Mouse (Mus musculus) activated CD4-positive, CD25-positive, alpha-beta regulatory T cell, adult 4 months (primary cell): ENCODE measurements around the gene Hoxc4. TPM values are rescaled to one million over a fixed set of nuclear protein-coding genes. Genes with fewer than 3 reads are reported as not detected.

Source experiments
- ATAC-seq: one replicate; pipeline ENCODE4 v1.8.0; 2017
- polyA plus RNA-seq, 2 experiments: library from polyadenylated mRNA; unstranded; fragments of 100-300 nt; shearing (Covaris generic); gene quantifications; one replicate each; pipeline ENCODE4 v1.2.1; 2017

Gene Hoxc4
- polyA plus RNA-seq, 2 experiments from 2014 or later = not detected

- no peak for ATAC-seq
Measured at GRCm38 (mm10) chr15:103014166-103015008, 4.3 kb upstream of the Hoxc4 start.

GRCm38 (mm10) chr15:103015009-103015399 lies 3.7 kb upstream of the Hoxc4 start:
- ATAC-seq = no peak

DNA sequence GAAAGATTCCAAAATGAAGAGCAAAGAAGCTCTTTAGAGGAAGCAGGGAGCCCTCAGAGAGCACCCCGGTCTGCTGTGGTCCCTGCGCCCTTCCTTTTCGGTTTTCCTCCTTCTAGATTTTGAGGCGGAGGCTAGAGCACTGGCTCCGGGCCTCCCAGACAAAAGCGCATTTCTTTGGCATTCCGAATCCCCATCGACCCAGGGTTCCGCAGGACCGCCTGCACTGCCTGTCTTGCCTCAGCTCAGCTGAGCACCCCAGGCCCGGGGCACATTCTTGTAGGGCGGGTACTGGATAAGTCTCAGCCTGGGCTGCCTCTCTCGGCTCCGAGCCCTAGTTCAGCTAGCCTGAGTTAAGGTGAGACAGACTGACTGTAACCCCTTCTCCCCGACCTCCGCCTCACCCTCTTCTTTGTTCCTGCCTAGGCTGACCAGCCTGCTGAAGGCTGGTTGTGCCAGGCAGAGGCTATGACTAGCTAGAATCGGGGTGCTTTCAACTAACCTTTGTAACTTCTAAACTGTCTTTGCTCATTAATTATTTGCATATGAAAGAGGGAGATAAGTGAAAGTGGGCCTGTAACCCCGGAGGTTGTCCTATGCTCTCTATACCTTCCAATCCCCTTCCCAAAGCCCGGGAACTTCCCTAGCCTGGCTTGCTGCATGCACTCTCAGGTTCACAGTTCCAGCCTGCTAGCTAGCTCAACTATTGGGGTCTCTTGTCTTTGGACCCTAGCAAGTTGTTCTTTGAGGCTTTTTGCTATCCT lies 3.1 kb upstream of the Hoxc4 start:
- no peak for ATAC-seq

DNA sequence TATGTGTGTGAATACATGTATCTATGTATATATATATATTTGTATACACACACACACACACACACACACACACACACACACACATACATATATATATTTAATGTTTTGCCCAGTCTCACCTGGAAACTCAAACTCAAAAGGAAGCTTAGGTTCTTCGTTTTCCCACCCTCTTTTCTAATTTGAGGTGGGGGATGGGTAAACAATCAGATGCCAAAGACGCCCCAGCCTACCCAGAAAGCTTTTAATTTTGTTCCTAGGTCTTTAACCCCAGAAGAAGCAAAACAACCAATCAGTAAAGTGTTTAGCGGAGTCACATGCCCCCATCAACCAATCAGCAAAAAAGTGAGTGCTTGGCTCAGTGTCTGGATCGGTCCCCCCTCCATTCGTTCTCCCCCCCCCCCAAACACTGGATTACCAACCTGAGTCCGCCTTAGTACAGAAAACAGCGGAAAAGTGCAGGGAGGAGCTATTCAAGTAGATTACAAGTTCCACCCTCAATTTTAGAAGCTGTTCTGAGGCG lies 2.2 kb downstream of the Hoxc4 start:
- no peak for ATAC-seq

GRCm38 (mm10) chr15:103021544-103021943 lies 2.8 kb downstream of the Hoxc4 start:
- no peak for ATAC-seq

GRCm38 (mm10) chr15:103024131-103024530 lies 5.4 kb downstream of the Hoxc4 start:
- ATAC-seq = no peak

- no peak for ATAC-seq
Measured at GRCm38 (mm10) chr15:103027266-103028235, 8.8 kb downstream of the Hoxc4 start.

DNA sequence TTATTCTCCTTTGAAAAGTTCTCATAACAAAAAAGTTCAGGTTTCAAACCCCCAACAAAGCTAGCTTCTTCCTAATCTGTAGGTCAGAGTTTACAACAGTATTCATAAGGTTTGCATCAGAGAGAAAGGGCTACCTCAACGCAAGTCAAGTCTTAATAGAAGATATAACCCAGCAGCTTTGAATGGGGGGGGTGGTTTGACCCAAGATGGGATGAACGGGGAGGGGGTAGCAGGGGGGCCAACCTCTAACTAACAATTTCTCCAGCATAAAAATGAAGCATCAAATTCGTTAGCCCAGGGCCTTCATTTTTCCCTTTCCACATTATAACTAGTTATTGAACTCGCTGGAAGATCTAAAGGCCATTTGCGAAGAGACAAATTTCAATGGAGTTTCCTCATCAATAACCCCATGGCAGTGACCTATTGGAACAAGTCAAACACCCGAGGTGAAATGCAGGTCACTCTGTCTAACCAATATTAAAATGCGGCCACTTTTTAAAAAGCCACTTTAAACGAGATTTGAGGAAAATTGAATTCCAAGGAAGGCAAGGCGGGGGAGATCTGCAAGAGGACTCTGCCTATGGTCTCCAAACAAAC lies 10.3 kb downstream of the Hoxc4 start:
- no peak for ATAC-seq

DNA sequence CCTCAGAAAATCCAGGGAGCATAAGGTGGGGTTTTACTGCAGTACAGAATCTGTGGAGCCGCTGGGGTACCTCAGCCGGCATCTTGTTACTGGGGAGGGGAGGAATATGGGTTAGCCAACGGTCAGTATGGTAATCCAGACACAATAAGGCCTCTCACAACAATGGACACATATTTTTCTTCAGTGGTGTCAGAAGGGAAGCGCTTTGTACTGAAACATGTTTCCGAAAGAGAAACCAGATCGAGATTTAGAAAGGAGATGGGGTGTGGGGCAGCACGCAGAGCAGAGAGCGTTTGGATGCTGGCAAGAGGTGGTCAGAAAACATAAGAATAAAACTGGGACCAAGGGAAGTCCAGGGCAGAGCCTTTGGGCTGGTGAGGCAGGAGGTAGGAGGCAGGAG lies 11.4 kb downstream of the Hoxc4 start:
- ATAC-seq = no peak

GRCm38 (mm10) chr15:103032167-103032566 lies 13.4 kb downstream of the Hoxc4 start:
- no peak for ATAC-seq

DNA sequence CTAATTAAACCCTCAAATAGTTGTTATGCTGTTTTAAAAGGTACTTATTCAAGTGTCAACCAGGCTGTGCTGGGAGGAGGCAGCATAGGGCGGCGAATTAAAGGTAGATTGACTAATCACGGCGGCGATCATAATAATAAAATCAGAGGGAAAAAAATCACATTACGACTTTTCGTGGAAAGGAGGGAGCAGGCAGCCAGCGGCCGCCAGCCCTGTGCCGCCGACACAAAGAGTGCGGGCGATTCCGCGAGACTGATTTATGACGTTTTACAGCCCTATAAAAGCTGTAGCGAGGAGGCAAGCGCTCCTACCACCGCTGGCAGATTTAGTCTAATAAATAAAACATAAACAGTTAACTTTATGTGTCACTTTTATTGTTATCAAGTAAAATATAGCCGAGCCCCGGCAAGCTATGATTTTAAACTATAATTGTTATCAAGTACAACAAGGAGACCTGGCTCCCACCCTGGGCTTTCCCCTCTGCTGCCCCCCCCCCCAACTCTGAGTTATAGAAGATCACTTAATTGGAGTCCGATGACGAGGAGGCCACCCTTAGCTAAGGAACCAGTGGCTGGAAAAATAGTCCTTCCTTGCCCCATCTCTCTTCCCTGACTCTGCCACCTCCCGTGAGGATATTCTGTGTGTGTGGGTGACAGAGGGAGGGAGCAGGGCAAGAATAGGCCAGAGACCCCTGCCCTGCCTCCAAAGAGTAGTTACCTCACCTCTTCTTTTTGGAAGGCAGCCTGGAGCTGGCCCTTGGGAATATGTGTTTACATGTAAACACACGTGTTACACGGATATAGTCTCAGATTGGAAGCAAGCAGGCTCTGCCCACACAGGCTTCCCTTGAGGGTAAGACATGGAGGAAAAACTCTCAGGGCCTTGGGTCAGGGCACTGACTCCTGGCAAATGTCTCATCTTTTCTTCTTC lies 14.2 kb downstream of the Hoxc4 start:
- no peak for ATAC-seq

DNA sequence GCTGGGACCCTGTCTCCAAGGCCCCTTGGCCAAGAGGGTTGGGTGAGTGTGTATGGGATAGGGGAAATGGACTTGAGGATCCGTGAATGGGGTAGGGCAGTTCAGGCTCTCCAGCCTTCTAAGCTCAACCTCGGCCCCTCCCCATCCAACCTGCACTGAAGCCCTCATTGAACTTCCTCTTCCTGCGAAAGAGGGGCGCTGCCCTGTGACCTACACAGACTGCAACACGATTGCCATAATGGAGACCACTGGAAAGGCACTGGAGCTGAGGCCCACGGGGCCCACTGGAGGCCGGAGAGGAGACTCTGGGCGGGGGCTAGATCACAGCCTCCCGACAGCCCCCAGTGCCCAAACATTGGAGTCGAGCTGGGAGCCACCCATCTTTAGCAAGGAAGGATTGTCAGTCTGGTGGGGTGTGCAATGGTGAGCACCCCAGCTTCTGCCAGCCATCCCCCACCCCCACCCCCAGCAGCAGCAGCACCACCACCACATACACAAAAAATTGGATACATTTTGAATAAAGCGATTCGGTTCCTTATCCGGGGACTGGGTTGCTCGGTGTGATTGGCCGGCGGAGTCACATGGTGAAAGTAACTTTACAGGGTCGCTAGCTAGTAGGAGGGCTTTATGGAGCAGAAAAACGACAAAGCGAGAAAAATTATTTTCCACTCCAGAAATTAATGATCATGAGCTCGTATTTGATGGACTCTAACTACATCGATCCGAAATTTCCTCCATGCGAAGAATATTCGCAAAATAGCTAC lies 15.5 kb downstream of the Hoxc4 start:
- ATAC-seq = no peak

- ATAC-seq = no peak
Measured at GRCm38 (mm10) chr15:103034807-103035547, 16.2 kb downstream of the Hoxc4 start.

- no peak for ATAC-seq
Measured at GRCm38 (mm10) chr15:103035548-103035881, 16.8 kb downstream of the Hoxc4 start.

DNA sequence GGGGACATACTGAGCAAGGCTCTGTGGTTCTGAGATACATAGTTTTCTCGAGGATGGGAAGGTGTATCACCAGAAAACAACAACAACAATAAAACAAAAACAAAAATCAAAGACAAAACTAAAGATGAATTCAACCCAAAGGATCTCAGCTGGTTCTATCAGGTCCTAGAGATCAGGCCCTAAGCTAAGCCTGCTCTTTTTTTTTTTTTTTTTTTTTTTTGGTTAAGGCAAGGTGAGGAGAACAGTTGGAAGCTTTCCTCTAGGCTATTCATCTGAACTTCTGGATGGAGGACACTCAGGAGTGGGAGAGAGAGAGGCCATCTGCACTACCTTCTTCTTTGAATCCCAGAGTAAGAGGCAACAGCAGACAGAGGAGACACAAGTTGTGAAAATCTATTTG lies 18.8 kb downstream of the Hoxc4 start:
- ATAC-seq = no peak

- no peak for ATAC-seq
Measured at GRCm38 (mm10) chr15:103038701-103039480, 20.2 kb downstream of the Hoxc4 start.

- ATAC-seq = no peak
Measured at GRCm38 (mm10) chr15:103039609-103040008, 20.9 kb downstream of the Hoxc4 start.

DNA sequence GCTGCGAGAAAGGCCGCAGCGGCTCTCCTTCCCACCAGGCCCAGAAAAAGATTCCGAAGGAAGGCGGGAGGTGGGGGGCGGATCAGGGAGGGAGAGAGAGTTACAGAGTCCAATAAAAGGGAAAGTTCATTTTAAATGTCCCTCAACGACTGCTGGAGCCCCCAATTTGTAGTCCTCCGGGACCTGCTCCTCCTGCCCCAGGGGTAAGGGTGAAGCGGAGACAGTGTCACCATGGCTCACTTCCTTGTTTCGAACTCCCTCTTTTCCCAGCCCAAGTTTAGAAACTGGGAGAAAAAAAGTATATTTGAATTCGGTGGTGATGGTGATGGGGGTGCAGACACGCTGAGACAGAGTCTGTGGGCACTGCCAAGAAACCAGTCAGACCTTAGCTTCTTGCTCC lies 21.9 kb downstream of the Hoxc4 start:
- ATAC-seq = no peak

- no peak for ATAC-seq
Measured at GRCm38 (mm10) chr15:103041613-103042012, 22.9 kb downstream of the Hoxc4 start.
